Mouse (Mus musculus): ENCODE data around the gene Gm20388.

- TF ChIP-seq POLR2A (IDR thresholded peaks at IDR 0.05; ENCODE audit: extremely low read depth, insufficient read depth, low read length), result no peak
- TF ChIP-seq CTCF (IDR thresholded peaks at IDR 0.05; ENCODE audit: extremely low read depth, insufficient read depth, low read length), result no peak
Measured at GRCm38 (mm10) chr8:120847735-120848134, 937.1 kb downstream of the Gm20388 start.

Measured in cortical plate, adult 2 months (tissue).